Mouse (Mus musculus): ENCODE data around the gene Lyg1. TPM values are rescaled to one million over a fixed set of nuclear protein-coding genes. Genes with fewer than 3 reads are reported as not detected.
A peak's percentile ranks its signal among the peaks of the same experiment; 100 is the strongest.

The Lyg1 gene
- polyA plus RNA-seq, 1 experiment, result not detected

GRCm38 (mm10) chr1:37965571-37965970 lies 8.0 kb upstream of the Lyg1 start:
- Histone ChIP-seq H3K27me3 (ENCODE audit: control insufficient read depth, insufficient read depth, low read length, poor library complexity, severe bottlenecking) (no peaks in the 10 kb centered on the region; the same call in 1 of the 2 replicates), H3K9ac (ENCODE audit: low read depth, poor library complexity, severe bottlenecking) (no peak overlapping the region), H3K36me3 (ENCODE audit: control insufficient read depth, insufficient read depth, low read length, poor library complexity, severe bottlenecking) (no peaks in the 10 kb centered on the region), H3K4me3 (ENCODE audit: low read depth, low read length) (no peak overlapping the region), H3K27ac (ENCODE audit: insufficient read depth, low read length) (no peak overlapping the region), H3K4me1 (ENCODE audit: control insufficient read depth, insufficient read depth, low read length) (no peaks in the 10 kb centered on the region), H3K9me3 (replicated peaks; ENCODE audit: control insufficient read depth, insufficient read depth, low read length, poor library complexity, severe bottlenecking) (no peaks in the 10 kb centered on the region)
- TF ChIP-seq CTCF (IDR thresholded peaks at IDR 0.05; ENCODE audit: low read depth, low read length), result peak; percentile 2
- no peak for TF ChIP-seq EP300 (IDR thresholded peaks at IDR 0.05; ENCODE audit: insufficient read depth, low read depth, low read length)
- no peak for TF ChIP-seq POLR2A (IDR thresholded peaks at IDR 0.05; ENCODE audit: insufficient read depth, low read length)

GRCm38 (mm10) chr1:37959486-37959885 lies 1.9 kb upstream of the Lyg1 start:
- TF ChIP-seq POLR2A (IDR thresholded peaks at IDR 0.05; ENCODE audit: insufficient read depth, low read length) (no peak), EP300 (IDR thresholded peaks at IDR 0.05; ENCODE audit: insufficient read depth, low read depth, low read length) (no peak), CTCF (IDR thresholded peaks at IDR 0.05; ENCODE audit: low read depth, low read length) (no peak)
- Histone ChIP-seq H3K27me3 (ENCODE audit: control insufficient read depth, insufficient read depth, low read length, poor library complexity, severe bottlenecking) (no peaks in the 10 kb centered on the region; the same call in 1 of the 2 replicates), H3K36me3 (ENCODE audit: control insufficient read depth, insufficient read depth, low read length, poor library complexity, severe bottlenecking) (no peaks in the 10 kb centered on the region), H3K27ac (ENCODE audit: insufficient read depth, low read length) (no peak overlapping the region), H3K9me3 (replicated peaks; ENCODE audit: control insufficient read depth, insufficient read depth, low read length, poor library complexity, severe bottlenecking) (no peaks in the 10 kb centered on the region), H3K4me3 (ENCODE audit: low read depth, low read length) (no peak overlapping the region), H3K4me1 (ENCODE audit: control insufficient read depth, insufficient read depth, low read length) (no peaks in the 10 kb centered on the region), H3K9ac (ENCODE audit: low read depth, poor library complexity, severe bottlenecking) (no peak overlapping the region)

GRCm38 (mm10) chr1:37958516-37958915 lies 957 bp upstream of the Lyg1 start:
- TF ChIP-seq POLR2A (IDR thresholded peaks at IDR 0.05; ENCODE audit: insufficient read depth, low read length) (no peak), CTCF (IDR thresholded peaks at IDR 0.05; ENCODE audit: low read depth, low read length) (no peak), EP300 (IDR thresholded peaks at IDR 0.05; ENCODE audit: insufficient read depth, low read depth, low read length) (no peak)
- H3K4me3 ChIP-seq (ENCODE audit: low read depth, low read length), result no peak overlapping the region
- no peaks in the 10 kb centered on the region; the same call in 1 of the 2 replicates for H3K9me3 ChIP-seq (replicated peaks; ENCODE audit: control insufficient read depth, insufficient read depth, low read length, poor library complexity, severe bottlenecking)
- H3K4me1 ChIP-seq (ENCODE audit: control insufficient read depth, insufficient read depth, low read length), result no peaks in the 10 kb centered on the region
- no peaks in the 10 kb centered on the region for H3K36me3 ChIP-seq (ENCODE audit: control insufficient read depth, insufficient read depth, low read length, poor library complexity, severe bottlenecking)
- H3K27me3 ChIP-seq (ENCODE audit: control insufficient read depth, insufficient read depth, low read length, poor library complexity, severe bottlenecking), result no peaks in the 10 kb centered on the region
- no peak overlapping the region for H3K27ac ChIP-seq (ENCODE audit: insufficient read depth, low read length)
- H3K9ac ChIP-seq (ENCODE audit: low read depth, poor library complexity, severe bottlenecking), result no peak overlapping the region

GRCm38 (mm10) chr1:37956690-37957431 lies 698 bp downstream of the Lyg1 start:
- Histone ChIP-seq H3K36me3 (ENCODE audit: control insufficient read depth, insufficient read depth, low read length, poor library complexity, severe bottlenecking) (no peaks in the 10 kb centered on the region), H3K27ac (ENCODE audit: insufficient read depth, low read length) (no peak overlapping the region), H3K4me1 (ENCODE audit: control insufficient read depth, insufficient read depth, low read length) (no peaks in the 10 kb centered on the region), H3K27me3 (ENCODE audit: control insufficient read depth, insufficient read depth, low read length, poor library complexity, severe bottlenecking) (no peaks in the 10 kb centered on the region), H3K4me3 (ENCODE audit: low read depth, low read length) (no peak overlapping the region), H3K9ac (ENCODE audit: low read depth, poor library complexity, severe bottlenecking) (no peak overlapping the region), H3K9me3 (replicated peaks; ENCODE audit: control insufficient read depth, insufficient read depth, low read length, poor library complexity, severe bottlenecking) (no peaks in the 10 kb centered on the region; the same call in 1 of the 2 replicates)
- TF ChIP-seq EP300 (IDR thresholded peaks at IDR 0.05; ENCODE audit: insufficient read depth, low read depth, low read length) (no peak), CTCF (IDR thresholded peaks at IDR 0.05; ENCODE audit: low read depth, low read length) (no peak), POLR2A (IDR thresholded peaks at IDR 0.05; ENCODE audit: insufficient read depth, low read length) (no peak)

- Histone ChIP-seq H3K36me3 (ENCODE audit: control insufficient read depth, insufficient read depth, low read length, poor library complexity, severe bottlenecking) (no peaks in the 10 kb centered on the region), H3K27me3 (ENCODE audit: control insufficient read depth, insufficient read depth, low read length, poor library complexity, severe bottlenecking) (no peaks in the 10 kb centered on the region), H3K9me3 (replicated peaks; ENCODE audit: control insufficient read depth, insufficient read depth, low read length, poor library complexity, severe bottlenecking) (no peaks in the 10 kb centered on the region; the same call in 1 of the 2 replicates)
Observed at GRCm38 (mm10) chr1:37955251-37955650, 2.3 kb downstream of the Lyg1 start.

GRCm38 (mm10) chr1:37954786-37955185 lies 2.8 kb downstream of the Lyg1 start:
- H3K27ac ChIP-seq (ENCODE audit: insufficient read depth, low read length), result no peak overlapping the region
- TF ChIP-seq POLR2A (IDR thresholded peaks at IDR 0.05; ENCODE audit: insufficient read depth, low read length) (no peak), CTCF (IDR thresholded peaks at IDR 0.05; ENCODE audit: low read depth, low read length) (no peak), EP300 (IDR thresholded peaks at IDR 0.05; ENCODE audit: insufficient read depth, low read depth, low read length) (no peak)
- H3K4me1 ChIP-seq (ENCODE audit: control insufficient read depth, insufficient read depth, low read length), result no peaks in the 10 kb centered on the region
- H3K4me3 ChIP-seq (ENCODE audit: low read depth, low read length), result no peak overlapping the region
- H3K9me3 ChIP-seq (replicated peaks; ENCODE audit: control insufficient read depth, insufficient read depth, low read length, poor library complexity, severe bottlenecking), result no peaks in the 10 kb centered on the region; the same call in 1 of the 2 replicates
- H3K9ac ChIP-seq (ENCODE audit: low read depth, poor library complexity, severe bottlenecking), result no peak overlapping the region
- H3K36me3 ChIP-seq (ENCODE audit: control insufficient read depth, insufficient read depth, low read length, poor library complexity, severe bottlenecking), result no peaks in the 10 kb centered on the region
- H3K27me3 ChIP-seq (ENCODE audit: control insufficient read depth, insufficient read depth, low read length, poor library complexity, severe bottlenecking), result no peaks in the 10 kb centered on the region

More at GRCm38 (mm10) chr1:37955251-37955650, 2.3 kb downstream of the Lyg1 start:
- no peak overlapping the region for H3K9ac ChIP-seq (ENCODE audit: low read depth, poor library complexity, severe bottlenecking)
- no peak overlapping the region for H3K27ac ChIP-seq (ENCODE audit: insufficient read depth, low read length)
- H3K4me1 ChIP-seq (ENCODE audit: control insufficient read depth, insufficient read depth, low read length), result no peaks in the 10 kb centered on the region
- H3K4me3 ChIP-seq (ENCODE audit: low read depth, low read length), result no peak overlapping the region
- TF ChIP-seq POLR2A (IDR thresholded peaks at IDR 0.05; ENCODE audit: insufficient read depth, low read length) (no peak), EP300 (IDR thresholded peaks at IDR 0.05; ENCODE audit: insufficient read depth, low read depth, low read length) (no peak), CTCF (IDR thresholded peaks at IDR 0.05; ENCODE audit: low read depth, low read length) (no peak)

Data from ES-Bruce4 (cell line).